Mouse (Mus musculus): ENCODE measurements around the gene Snapc1. TPM values are rescaled to one million over a fixed set of nuclear protein-coding genes. Genes with fewer than 3 reads are reported as not detected.

Snapc1 gene
- polyA plus RNA-seq, 1 experiment from 2014 or later: 15.1 TPM

- Histone ChIP-seq H3K27ac (ENCODE audit: low read depth, low read length) (no peak overlapping the region), H3K9me3 (ENCODE audit: control insufficient read depth, low read length) (no peaks in the 10 kb centered on the region), H3K4me3 (ENCODE audit: low read depth, low read length) (no peak overlapping the region), H3K36me3 (ENCODE audit: control insufficient read depth, insufficient read depth, low read length) (no peaks in the 10 kb centered on the region), H3K9ac (ENCODE audit: low read depth, low read length) (no peak overlapping the region), H3K27me3 (replicated peaks; ENCODE audit: control insufficient read depth, insufficient read depth, low read length) (peaks cover 21% of the 10 kb centered on the region), H3K4me2 (no peak overlapping the region), H3K4me1 (replicated peaks; ENCODE audit: control insufficient read depth, insufficient read depth, low read length) (no peaks in the 10 kb centered on the region)
- DNase-seq (ENCODE audit: low spot score) (no peak), ATAC-seq (replicated peaks; ENCODE audit: low FRiP score) (no peak)
- 81% methylated on average over 9 of the region's 9 CpGs for WGBS
Observed at GRCm38 (mm10) chr12:74002449-74002848, 38.2 kb downstream of the Snapc1 start.

GRCm38 (mm10) chr12:74009448-74009911, 45.2 kb downstream of the Snapc1 start:
- Histone ChIP-seq H3K27ac (ENCODE audit: low read depth, low read length) (no peak overlapping the region), H3K27me3 (replicated peaks; ENCODE audit: control insufficient read depth, insufficient read depth, low read length) (no peaks in the 10 kb centered on the region), H3K36me3 (ENCODE audit: control insufficient read depth, insufficient read depth, low read length) (no peaks in the 10 kb centered on the region), H3K4me1 (replicated peaks; ENCODE audit: control insufficient read depth, insufficient read depth, low read length) (no peaks in the 10 kb centered on the region), H3K9me3 (ENCODE audit: control insufficient read depth, low read length) (no peaks in the 10 kb centered on the region), H3K9ac (ENCODE audit: low read depth, low read length) (no peak overlapping the region), H3K4me2 (no peak overlapping the region), H3K4me3 (ENCODE audit: low read depth, low read length) (no peak overlapping the region)
- DNase-seq (ENCODE audit: low spot score) (no peak), ATAC-seq (replicated peaks; ENCODE audit: low FRiP score) (no peak; the same call in 1 of the 2 replicates)
- 23% methylated on average over 8 of the region's 8 CpGs for WGBS

- 3% methylated on average over 6 of the region's 6 CpGs for WGBS
- Histone ChIP-seq H3K4me3 (ENCODE audit: low read depth, low read length) (no peak overlapping the region), H3K27ac (ENCODE audit: low read depth, low read length) (no peak overlapping the region), H3K9ac (ENCODE audit: low read depth, low read length) (no peak overlapping the region), H3K4me1 (replicated peaks; ENCODE audit: control insufficient read depth, insufficient read depth, low read length) (no peaks in the 10 kb centered on the region), H3K4me2 (peak overlapping the region; percentile 48; the same call in 1 of the 2 replicates), H3K9me3 (ENCODE audit: control insufficient read depth, low read length) (no peaks in the 10 kb centered on the region), H3K27me3 (replicated peaks; ENCODE audit: control insufficient read depth, insufficient read depth, low read length) (no peaks in the 10 kb centered on the region), H3K36me3 (ENCODE audit: control insufficient read depth, insufficient read depth, low read length) (no peaks in the 10 kb centered on the region)
- DNase-seq (ENCODE audit: low spot score): peak; percentile 57
- peak; percentile 70 for ATAC-seq (replicated peaks; ENCODE audit: low FRiP score)
Observed at GRCm38 (mm10) chr12:74013739-74014138, 49.5 kb downstream of the Snapc1 start.

- no peak overlapping the region for H3K27ac ChIP-seq (ENCODE audit: low read depth, low read length)
- WGBS: 56% methylated on average over 7 of the region's 7 CpGs
- no peaks in the 10 kb centered on the region for H3K9me3 ChIP-seq (ENCODE audit: control insufficient read depth, low read length)
- no peak for ATAC-seq (replicated peaks; ENCODE audit: low FRiP score)
- H3K4me1 ChIP-seq (replicated peaks; ENCODE audit: control insufficient read depth, insufficient read depth, low read length): no peaks in the 10 kb centered on the region
- H3K4me2 ChIP-seq: no peak overlapping the region
- H3K36me3 ChIP-seq (ENCODE audit: control insufficient read depth, insufficient read depth, low read length): no peaks in the 10 kb centered on the region
- H3K9ac ChIP-seq (ENCODE audit: low read depth, low read length): no peak overlapping the region
- H3K4me3 ChIP-seq (ENCODE audit: low read depth, low read length): no peak overlapping the region
- no peak for DNase-seq (ENCODE audit: low spot score)
- no peaks in the 10 kb centered on the region for H3K27me3 ChIP-seq (replicated peaks; ENCODE audit: control insufficient read depth, insufficient read depth, low read length)
Observed at GRCm38 (mm10) chr12:74014739-74015270, 50.5 kb downstream of the Snapc1 start.

- DNase-seq (ENCODE audit: low spot score) (no peak), ATAC-seq (replicated peaks; ENCODE audit: low FRiP score) (no peak)
- WGBS: 72% methylated on average over 5 of the region's 5 CpGs
- Histone ChIP-seq H3K4me1 (replicated peaks; ENCODE audit: control insufficient read depth, insufficient read depth, low read length) (no peaks in the 10 kb centered on the region), H3K36me3 (ENCODE audit: control insufficient read depth, insufficient read depth, low read length) (no peaks in the 10 kb centered on the region), H3K27ac (ENCODE audit: low read depth, low read length) (no peak overlapping the region), H3K4me2 (no peak overlapping the region), H3K9ac (ENCODE audit: low read depth, low read length) (no peak overlapping the region), H3K9me3 (ENCODE audit: control insufficient read depth, low read length) (no peaks in the 10 kb centered on the region), H3K4me3 (ENCODE audit: low read depth, low read length) (no peak overlapping the region), H3K27me3 (replicated peaks; ENCODE audit: control insufficient read depth, insufficient read depth, low read length) (no peaks in the 10 kb centered on the region)
Observed at GRCm38 (mm10) chr12:74015491-74015890, 51.2 kb downstream of the Snapc1 start.

- ATAC-seq (replicated peaks; ENCODE audit: low FRiP score) (no peak), DNase-seq (ENCODE audit: low spot score) (no peak)
- Histone ChIP-seq H3K27ac (ENCODE audit: low read depth, low read length) (no peak overlapping the region), H3K4me3 (ENCODE audit: low read depth, low read length) (no peak overlapping the region), H3K36me3 (ENCODE audit: control insufficient read depth, insufficient read depth, low read length) (no peaks in the 10 kb centered on the region), H3K4me1 (replicated peaks; ENCODE audit: control insufficient read depth, insufficient read depth, low read length) (no peaks in the 10 kb centered on the region), H3K9ac (ENCODE audit: low read depth, low read length) (no peak overlapping the region), H3K27me3 (replicated peaks; ENCODE audit: control insufficient read depth, insufficient read depth, low read length) (no peaks in the 10 kb centered on the region), H3K4me2 (no peak overlapping the region), H3K9me3 (ENCODE audit: control insufficient read depth, low read length) (no peaks in the 10 kb centered on the region)
- WGBS: 87% methylated on average over 5 of the region's 5 CpGs
Observed at GRCm38 (mm10) chr12:74023260-74023659, 59.0 kb downstream of the Snapc1 start.

- Histone ChIP-seq H3K9me3 (ENCODE audit: control insufficient read depth, low read length) (no peaks in the 10 kb centered on the region), H3K4me1 (replicated peaks; ENCODE audit: control insufficient read depth, insufficient read depth, low read length) (no peaks in the 10 kb centered on the region), H3K9ac (ENCODE audit: low read depth, low read length) (no peak overlapping the region), H3K27me3 (replicated peaks; ENCODE audit: control insufficient read depth, insufficient read depth, low read length) (no peaks in the 10 kb centered on the region), H3K36me3 (ENCODE audit: control insufficient read depth, insufficient read depth, low read length) (no peaks in the 10 kb centered on the region), H3K27ac (ENCODE audit: low read depth, low read length) (no peak overlapping the region), H3K4me3 (ENCODE audit: low read depth, low read length) (no peak overlapping the region), H3K4me2 (no peak overlapping the region)
- ATAC-seq (replicated peaks; ENCODE audit: low FRiP score): no peak
- 88% methylated on average over 2 of the region's 2 CpGs for WGBS
- DNase-seq (ENCODE audit: low spot score): no peak
Observed at GRCm38 (mm10) chr12:74024912-74025311, 60.6 kb downstream of the Snapc1 start.

Other genes starting within 250 kb of the Snapc1 start
- gene Hif1a, start 63.1 kb upstream of the Snapc1 start, polyA plus RNA-seq (2014; fragmentation: Nextera tagmentation; extraction: Ambion mirVana): 46.5 and 54.6 TPM in 2 replicates
- gene Gm49321, start 26.8 kb upstream of the Snapc1 start, polyA plus RNA-seq (2014; fragmentation: Nextera tagmentation; extraction: Ambion mirVana): 6.6 and 9.7 TPM in 2 replicates
- gene Syt16, start 33.2 kb downstream of the Snapc1 start, polyA plus RNA-seq (2014; fragmentation: Nextera tagmentation; extraction: Ambion mirVana): 0.27 and 0.53 TPM in 2 replicates